Mouse (Mus musculus) thymus, adult 2 months (tissue): ENCODE data around the gene Gmcl1. TPM values are rescaled to one million over a fixed set of nuclear protein-coding genes. Genes with fewer than 3 reads are reported as not detected.

Source experiments
- DNase-seq: peaks from one replicate; pipeline ENCODE4 v3.0.0; 2021
- H3K27ac ChIP-seq: fragments of 200-500 bp; 2 replicates; pipeline ENCODE4 v1.5.1; 2012; ENCODE audit warnings: low read length, control low read depth; ENCODE audit not compliant: control insufficient read depth, insufficient read depth
- H3K27me3 ChIP-seq: fragments of 200-500 bp; 2 replicates; pipeline ENCODE4 v1.6.1; 2012; ENCODE audit warnings: mild to moderate bottlenecking, low read length, moderate library complexity, mixed read lengths; ENCODE audit not compliant: control insufficient read depth, insufficient read depth
- H3K36me3 ChIP-seq: fragments of 200-500 bp; 2 replicates; pipeline ENCODE4 v1.6.1; 2012; ENCODE audit warnings: mild to moderate bottlenecking, low read length, moderate library complexity; ENCODE audit not compliant: control insufficient read depth, insufficient read depth
- H3K4me1 ChIP-seq: fragments of 200-500 bp; replicated peaks from 2 replicates; pipeline ENCODE4 v1.6.1; 2012; ENCODE audit warnings: low read length; ENCODE audit not compliant: control insufficient read depth, insufficient read depth
- H3K4me3 ChIP-seq: fragments of 200-500 bp; 2 replicates; pipeline ENCODE4 v1.5.1; 2012; ENCODE audit warnings: mild to moderate bottlenecking, low read length, control low read depth, moderate library complexity; ENCODE audit not compliant: control insufficient read depth, insufficient read depth
- CTCF ChIP-seq: fragments of 200-500 bp; IDR thresholded peaks from 2 replicates; pipeline ENCODE4 v1.5.1; 2012; ENCODE audit warnings: mild to moderate bottlenecking, control low read depth, low read length, moderate library complexity, borderline replicate concordance; ENCODE audit not compliant: control insufficient read depth, poor library complexity, insufficient read depth; ENCODE audit errors: extremely low read depth
- POLR2A ChIP-seq: fragments of 200-500 bp; IDR thresholded peaks from 2 replicates; pipeline ENCODE4 v1.6.1; 2012; ENCODE audit warnings: mild to moderate bottlenecking, low read length, control low read depth, moderate library complexity; ENCODE audit not compliant: control insufficient read depth, poor library complexity, insufficient read depth; ENCODE audit errors: extremely low read depth
- WGBS: fragments of 180-500 bp; shearing (Covaris S2); methylation state at CpG from one replicate; pipeline ENCODE4 v1.1.7; 2018; 5-methylcytosine and 5-hydroxymethylcytosine counted together
- polyA plus RNA-seq: library from polyadenylated mRNA; depleted of rRNA; stranded (reverse); fragments of >200 nt; gene quantifications from 2 replicates; pipeline ENCODE4 v1.2.3, GENCODE M21; 2012; rRNA removed

The Gmcl1 gene
- 17.3 and 24.2 TPM in 2 replicates for polyA plus RNA-seq

- Histone ChIP-seq H3K27ac (no peak within 1 kb of the TSS), H3K27me3 (no peaks in the 10 kb centered on the region), H3K36me3 (no peaks in the 10 kb centered on the region), H3K4me3 (peak within 1 kb of the TSS; percentile 73), H3K4me1 (0 out of 2 replicates have a peak, but pooled peaks cover 2% of the 10 kb centered on the region)
- TF ChIP-seq CTCF (peak; percentile 65; the same call in 1 of the 2 replicates), POLR2A (peak; percentile 95)
- under 1% methylated on average over 57 of the region's 59 CpGs for WGBS
- peak; percentile 96 for DNase-seq
Measured at GRCm38 (mm10) chr6:86733183-86733876, at the start of gene Gmcl1. TSS of gene Gmcl1 (minus strand) at chr6:86733383.

- H3K27ac ChIP-seq = no peak overlapping the region
- WGBS = 85% methylated on average over 3 of the region's 3 CpGs
- H3K4me3 ChIP-seq = no peak overlapping the region
- H3K36me3 ChIP-seq = no peaks in the 10 kb centered on the region
- TF ChIP-seq POLR2A (no peak), CTCF (no peak)
- no peaks in the 10 kb centered on the region for H3K4me1 ChIP-seq
- DNase-seq = no peak
- H3K27me3 ChIP-seq = no peaks in the 10 kb centered on the region
Measured at GRCm38 (mm10) chr6:86782342-86782741, 49.2 kb upstream of the Gmcl1 start.

GRCm38 (mm10) chr6:86781361-86781957 lies 48.3 kb upstream of the Gmcl1 start:
- WGBS = 47% methylated on average over 2 of the region's 2 CpGs
- Histone ChIP-seq H3K27ac (no peak overlapping the region), H3K4me1 (no peaks in the 10 kb centered on the region), H3K4me3 (no peak overlapping the region), H3K36me3 (no peaks in the 10 kb centered on the region), H3K27me3 (no peaks in the 10 kb centered on the region)
- TF ChIP-seq CTCF (no peak), POLR2A (no peak)
- no peak for DNase-seq

GRCm38 (mm10) chr6:86778910-86779594 lies 45.9 kb upstream of the Gmcl1 start:
- no peak for DNase-seq
- H3K4me3 ChIP-seq = no peak overlapping the region
- no peaks in the 10 kb centered on the region for H3K4me1 ChIP-seq
- WGBS = 90% methylated on average over 10 of the region's 10 CpGs
- H3K27me3 ChIP-seq = no peaks in the 10 kb centered on the region
- TF ChIP-seq CTCF = no peak
- TF ChIP-seq POLR2A = no peak
- H3K27ac ChIP-seq = no peak overlapping the region
- H3K36me3 ChIP-seq = no peaks in the 10 kb centered on the region

- TF ChIP-seq POLR2A = no peak
- TF ChIP-seq CTCF = no peak
- H3K27ac ChIP-seq = no peak overlapping the region
- H3K27me3 ChIP-seq = no peaks in the 10 kb centered on the region
- 50% methylated on average over 3 of the region's 3 CpGs for WGBS
- H3K4me3 ChIP-seq = no peak overlapping the region
- no peaks in the 10 kb centered on the region for H3K4me1 ChIP-seq
- DNase-seq = no peak
- H3K36me3 ChIP-seq = no peaks in the 10 kb centered on the region
Measured at GRCm38 (mm10) chr6:86777181-86777580, 44.0 kb upstream of the Gmcl1 start.

GRCm38 (mm10) chr6:86776706-86777071 lies 43.5 kb upstream of the Gmcl1 start:
- Histone ChIP-seq H3K4me3 (no peak overlapping the region), H3K4me1 (no peaks in the 10 kb centered on the region), H3K36me3 (no peaks in the 10 kb centered on the region), H3K27ac (no peak overlapping the region), H3K27me3 (no peaks in the 10 kb centered on the region)
- no peak for TF ChIP-seq POLR2A
- no peak for TF ChIP-seq CTCF
- WGBS = 89% methylated on average over 4 of the region's 4 CpGs
- DNase-seq = no peak
